Mouse (Mus musculus) stomach, embryonic 15.5 days (tissue): ENCODE measurements around the gene Rin2. TPM values are rescaled to one million over a fixed set of nuclear protein-coding genes. Genes with fewer than 3 reads are reported as not detected.

ENCODE experiments used
- ATAC-seq: fragments of 200-750 bp; cut with Nextera tagmentation; 2 replicates; pipeline ENCODE4 v1.8.0; 2017; ENCODE audit warnings: low read depth, moderate number of reproducible peaks, moderate TSS enrichment; ENCODE audit not compliant: insufficient read depth, low FRiP score
- H3K27ac ChIP-seq: fragments of 300-500 bp; sonication (generic); 2 replicates; pipeline ENCODE4 v1.5.1; 2015; ENCODE audit warnings: mild to moderate bottlenecking, inconsistent platforms
- H3K27me3 ChIP-seq: fragments of 300-500 bp; sonication (generic); replicated peaks from 2 replicates; pipeline ENCODE4 v1.6.1; 2015; ENCODE audit warnings: inconsistent platforms
- H3K36me3 ChIP-seq: fragments of 300-500 bp; sonication (generic); 2 replicates; pipeline ENCODE4 v1.6.1; 2015; ENCODE audit warnings: inconsistent platforms
- H3K4me1 ChIP-seq: fragments of 300-500 bp; sonication (generic); 2 replicates; pipeline ENCODE4 v1.6.1; 2015; ENCODE audit warnings: inconsistent platforms
- H3K4me2 ChIP-seq: fragments of 300-500 bp; sonication (generic); 2 replicates; pipeline ENCODE4 v1.6.1; 2015; ENCODE audit warnings: mild to moderate bottlenecking, inconsistent platforms
- H3K4me3 ChIP-seq: fragments of 300-500 bp; sonication (generic); replicated peaks from 2 replicates; pipeline ENCODE4 v1.5.1; 2015; ENCODE audit warnings: inconsistent platforms
- H3K9ac ChIP-seq: fragments of 300-500 bp; sonication (generic); 2 replicates; pipeline ENCODE4 v1.6.1; 2015; ENCODE audit warnings: inconsistent platforms
- H3K9me3 ChIP-seq: fragments of 300-500 bp; sonication (generic); 2 replicates; pipeline ENCODE4 v1.6.1; 2016; ENCODE audit warnings: inconsistent platforms
- WGBS: fragments of 180-500 bp; shearing (Covaris S2); methylation state at CpG from one replicate; pipeline ENCODE4 v1.1.7; 2015; 5-methylcytosine and 5-hydroxymethylcytosine counted together
- polyA plus RNA-seq: library from polyadenylated mRNA; unstranded; fragments of >200 nt; fragmentation: Nextera tagmentation; extraction: Ambion mirVana; gene quantifications from 2 replicates; pipeline ENCODE4 v1.2.1, GENCODE M21; 2015

Rin2 gene
- polyA plus RNA-seq, 1 experiment from 2014 or later = 32.8 TPM

GRCm38 (mm10) chr2:145742795-145743710, 68.0 kb downstream of the Rin2 start:
- Histone ChIP-seq H3K9ac (no peak overlapping the region), H3K36me3 (no peaks in the 10 kb centered on the region), H3K4me1 (no peaks in the 10 kb centered on the region), H3K4me2 (no peak overlapping the region), H3K9me3 (no peaks in the 10 kb centered on the region), H3K27me3 (no peaks in the 10 kb centered on the region), H3K4me3 (no peak overlapping the region), H3K27ac (no peak overlapping the region)
- no peak for ATAC-seq
- 55% methylated on average over 13 of the region's 13 CpGs for WGBS

DNA sequence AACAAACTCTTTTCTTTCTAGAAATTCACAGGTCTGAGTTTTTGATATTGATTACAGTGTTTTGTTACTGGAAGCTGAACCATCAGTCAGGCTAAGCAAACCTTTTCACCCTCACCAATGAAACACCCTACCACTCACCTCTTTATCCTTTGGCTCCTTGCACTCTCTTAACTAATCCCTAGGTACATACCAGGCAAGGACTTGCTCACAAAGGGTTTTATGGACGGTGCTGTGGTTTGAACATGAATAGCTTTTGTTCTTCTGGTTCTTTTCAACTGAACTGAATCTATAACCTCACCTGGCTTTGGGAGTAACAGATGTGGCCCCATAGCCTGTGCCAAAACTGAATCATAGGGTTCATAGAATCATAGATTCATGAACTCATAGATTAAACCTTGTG, 71.4 kb downstream of the Rin2 start:
- Histone ChIP-seq H3K4me3 (no peak overlapping the region), H3K9me3 (no peaks in the 10 kb centered on the region), H3K9ac (no peak overlapping the region), H3K4me2 (no peak overlapping the region), H3K27me3 (no peaks in the 10 kb centered on the region), H3K27ac (peak overlapping the region; percentile 51; the same call in 1 of the 2 replicates), H3K36me3 (no peaks in the 10 kb centered on the region), H3K4me1 (no peaks in the 10 kb centered on the region)
- no peak for ATAC-seq
- WGBS = 59% methylated on average over 1 of the region's 1 CpGs

GRCm38 (mm10) chr2:145749645-145750044, 74.6 kb downstream of the Rin2 start:
- Histone ChIP-seq H3K27me3 (no peaks in the 10 kb centered on the region), H3K9me3 (no peaks in the 10 kb centered on the region), H3K4me3 (no peak overlapping the region), H3K9ac (no peak overlapping the region), H3K4me2 (no peak overlapping the region), H3K27ac (no peak overlapping the region), H3K4me1 (no peaks in the 10 kb centered on the region), H3K36me3 (no peaks in the 10 kb centered on the region)
- ATAC-seq = no peak
- 61% methylated on average over 5 of the region's 5 CpGs for WGBS

GRCm38 (mm10) chr2:145752572-145752971, 77.6 kb downstream of the Rin2 start:
- Histone ChIP-seq H3K36me3 (no peaks in the 10 kb centered on the region), H3K4me3 (no peak overlapping the region), H3K4me1 (no peaks in the 10 kb centered on the region), H3K27ac (no peak overlapping the region), H3K4me2 (no peak overlapping the region), H3K27me3 (no peaks in the 10 kb centered on the region), H3K9me3 (no peaks in the 10 kb centered on the region), H3K9ac (no peak overlapping the region)
- 67% methylated on average over 6 of the region's 6 CpGs for WGBS
- no peak for ATAC-seq

DNA sequence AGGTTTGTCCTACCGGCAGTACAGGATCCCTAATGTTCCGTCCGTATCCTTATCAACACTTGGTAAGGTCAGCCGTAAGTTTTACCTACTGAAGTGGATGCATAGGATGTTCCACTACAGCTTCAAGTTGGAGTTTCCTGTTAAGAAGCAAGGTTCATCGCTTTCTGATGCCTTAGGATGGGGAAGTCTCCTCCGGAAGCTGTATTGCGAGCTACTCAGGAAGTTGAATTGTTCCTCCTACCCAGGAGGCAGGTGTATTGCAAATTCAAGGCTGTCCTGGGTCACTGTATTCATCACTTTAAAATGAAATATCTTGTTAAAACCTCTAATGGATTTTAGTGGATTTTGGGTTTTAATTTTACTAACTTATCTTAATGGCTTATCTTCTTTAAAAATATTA, 79.0 kb downstream of the Rin2 start:
- Histone ChIP-seq H3K4me1 (no peaks in the 10 kb centered on the region), H3K27me3 (no peaks in the 10 kb centered on the region), H3K36me3 (no peaks in the 10 kb centered on the region), H3K9me3 (no peaks in the 10 kb centered on the region), H3K4me3 (no peak overlapping the region), H3K27ac (no peak overlapping the region), H3K4me2 (no peak overlapping the region), H3K9ac (no peak overlapping the region)
- 73% methylated on average over 7 of the region's 7 CpGs for WGBS
- no peak for ATAC-seq

DNA sequence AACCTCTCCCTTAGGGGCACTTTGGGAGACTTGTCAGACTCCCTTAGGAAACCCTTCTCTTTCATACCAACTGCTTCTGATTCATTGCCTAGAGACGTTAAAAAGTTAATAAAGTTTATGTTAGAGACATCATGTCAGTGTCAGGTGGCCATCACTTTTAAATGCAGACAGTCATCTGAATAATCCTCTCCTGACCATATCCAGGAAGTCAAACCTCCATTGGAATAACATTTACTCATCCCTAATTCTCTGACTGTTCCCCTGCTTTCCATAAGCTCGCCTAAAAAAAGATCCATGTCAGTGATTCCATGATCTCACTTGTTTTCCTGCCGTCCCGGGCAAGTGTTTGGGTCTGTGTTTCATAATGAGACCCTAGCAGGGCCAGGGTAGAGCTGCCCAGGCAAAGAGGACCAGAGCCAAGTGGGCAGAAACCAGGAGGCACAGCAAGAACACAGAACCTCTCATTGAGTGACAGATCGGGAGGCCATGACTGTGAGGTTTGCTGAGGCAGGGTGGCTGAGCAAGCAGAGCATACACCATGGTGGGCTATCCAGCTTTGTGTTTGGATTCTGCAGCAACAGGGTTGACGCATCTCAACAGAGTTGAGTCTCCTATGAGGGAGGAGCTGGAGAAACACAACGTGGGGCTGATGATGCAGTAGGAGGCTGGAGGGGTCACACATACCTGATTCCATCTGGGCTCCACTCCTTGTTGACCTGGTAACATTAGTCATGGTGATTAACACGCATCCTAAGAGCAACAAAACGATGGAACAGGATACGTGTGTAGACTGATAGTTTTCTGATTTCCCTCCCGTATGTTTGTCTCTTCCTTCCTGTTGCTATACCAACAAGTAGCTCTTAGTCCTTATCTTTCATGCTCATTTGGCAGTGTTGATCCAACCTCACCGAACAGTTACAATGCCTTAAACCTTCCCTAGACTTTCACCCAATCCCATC, 81.1 kb downstream of the Rin2 start:
- no peak overlapping the region for H3K27ac ChIP-seq

DNA sequence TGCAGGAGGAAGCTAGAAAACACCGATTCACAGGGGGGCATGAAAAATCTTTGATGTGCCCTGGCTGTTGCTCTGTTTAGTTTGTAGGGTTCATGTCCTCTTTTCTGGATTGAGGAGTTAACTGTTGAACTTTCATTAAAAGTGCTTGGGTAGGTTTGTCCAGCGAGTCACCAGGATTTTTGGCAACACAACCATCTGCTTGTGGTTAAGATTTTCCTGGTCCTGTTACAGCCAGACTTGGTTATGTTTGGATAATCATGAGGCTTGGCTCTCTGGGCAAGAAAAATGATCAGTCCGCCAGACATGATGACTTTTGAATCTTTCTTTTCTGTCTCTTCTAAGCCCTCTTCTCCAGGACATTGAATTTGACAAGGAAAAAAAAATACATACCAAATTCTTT, 85.1 kb downstream of the Rin2 start:
- 50% methylated on average over 3 of the region's 3 CpGs for WGBS
- no peak for ATAC-seq
- Histone ChIP-seq H3K27ac (no peak overlapping the region), H3K4me2 (no peak overlapping the region), H3K36me3 (no peaks in the 10 kb centered on the region), H3K9me3 (no peaks in the 10 kb centered on the region), H3K9ac (no peak overlapping the region), H3K27me3 (no peaks in the 10 kb centered on the region), H3K4me1 (no peaks in the 10 kb centered on the region), H3K4me3 (no peak overlapping the region)

More for the DNA sequence above, 81.1 kb downstream of the Rin2 start:
- Histone ChIP-seq H3K36me3 (no peaks in the 10 kb centered on the region), H3K4me3 (no peak overlapping the region), H3K4me1 (no peaks in the 10 kb centered on the region), H3K9ac (no peak overlapping the region), H3K9me3 (no peaks in the 10 kb centered on the region), H3K27me3 (no peaks in the 10 kb centered on the region), H3K4me2 (no peak overlapping the region)
- 75% methylated on average over 12 of the region's 12 CpGs for WGBS
- ATAC-seq = no peak

DNA sequence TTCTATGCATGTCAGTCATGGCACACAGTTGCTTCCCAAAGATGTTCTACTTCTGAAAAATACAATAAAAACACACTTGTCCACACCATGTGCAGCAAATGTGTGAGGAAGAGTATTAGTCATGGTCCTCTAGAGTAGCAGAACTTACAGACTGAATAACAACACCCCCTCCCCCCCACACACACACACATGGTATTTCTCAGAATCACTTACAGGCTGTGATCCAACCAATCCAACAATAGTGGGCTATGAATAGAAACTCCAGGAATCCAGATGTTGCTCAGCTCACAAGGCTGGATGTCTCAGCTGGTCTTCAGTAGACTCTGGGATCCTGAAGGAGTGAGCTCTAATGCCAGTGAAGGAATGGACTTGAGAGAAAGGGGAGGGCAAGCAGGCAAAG, 86.4 kb downstream of the Rin2 start:
- no peaks in the 10 kb centered on the region for H3K4me1 ChIP-seq
- H3K4me2 ChIP-seq = no peak overlapping the region
- no peak overlapping the region for H3K9ac ChIP-seq
- no peak overlapping the region for H3K4me3 ChIP-seq
- H3K36me3 ChIP-seq = no peaks in the 10 kb centered on the region
- no peak overlapping the region for H3K27ac ChIP-seq
- no peak for ATAC-seq
- no peaks in the 10 kb centered on the region for H3K27me3 ChIP-seq
- no peaks in the 10 kb centered on the region for H3K9me3 ChIP-seq

GRCm38 (mm10) chr2:145769964-145770363, 94.9 kb downstream of the Rin2 start:
- Histone ChIP-seq H3K9ac (no peak overlapping the region), H3K4me2 (no peak overlapping the region), H3K9me3 (no peaks in the 10 kb centered on the region), H3K27ac (no peak overlapping the region), H3K36me3 (no peaks in the 10 kb centered on the region), H3K4me3 (no peak overlapping the region), H3K27me3 (no peaks in the 10 kb centered on the region), H3K4me1 (peaks cover 11% of the 10 kb centered on the region; the same call in 1 of the 2 replicates)
- 53% methylated on average over 10 of the region's 10 CpGs for WGBS
- no peak for ATAC-seq

DNA sequence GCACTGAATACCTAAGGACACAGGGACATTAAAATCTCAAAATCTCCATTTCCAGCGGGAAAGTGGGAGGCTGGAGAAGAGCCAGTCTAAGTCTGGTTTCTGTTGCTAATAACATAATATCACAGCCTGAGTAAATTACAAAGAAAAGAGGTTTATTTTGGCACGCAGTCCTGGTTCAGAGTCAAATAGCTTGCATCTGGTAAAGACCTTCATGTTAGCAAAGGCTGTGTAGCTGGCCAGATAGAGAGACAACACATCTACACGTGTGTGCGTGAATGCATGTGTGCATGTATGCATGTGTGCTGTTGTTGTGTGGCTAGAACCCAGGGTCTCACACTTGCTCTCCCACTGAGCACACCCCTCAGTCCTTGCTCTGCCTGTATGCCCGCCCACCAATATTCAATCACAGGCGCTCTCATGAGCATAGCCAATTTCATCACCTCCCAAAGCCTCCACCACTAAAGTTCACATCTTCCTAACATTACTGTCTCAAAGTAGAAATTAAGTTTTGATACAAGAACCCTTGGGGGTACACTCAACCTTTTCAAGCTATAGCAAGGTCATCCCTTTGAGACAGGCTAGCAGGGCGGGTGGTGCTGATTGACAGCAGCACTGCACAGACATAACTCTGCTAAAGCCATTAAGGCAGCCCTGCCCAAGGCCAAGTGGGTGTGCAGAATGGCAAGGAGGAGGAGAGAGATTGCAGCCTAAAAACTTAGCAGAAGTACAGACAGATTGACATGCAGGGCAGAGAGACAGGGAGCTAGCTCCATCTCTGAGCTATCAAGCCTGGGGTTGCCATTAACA, 95.9 kb downstream of the Rin2 start:
- WGBS = 64% methylated on average over 7 of the region's 7 CpGs
- H3K4me1 ChIP-seq = peaks cover 11% of the 10 kb centered on the region; the same call in 1 of the 2 replicates
- H3K36me3 ChIP-seq = no peaks in the 10 kb centered on the region
- H3K4me3 ChIP-seq = no peak overlapping the region
- peak overlapping the region; percentile 19; the same call in 1 of the 2 replicates for H3K27ac ChIP-seq
- no peaks in the 10 kb centered on the region for H3K27me3 ChIP-seq
- no peak overlapping the region for H3K9ac ChIP-seq
- H3K4me2 ChIP-seq = no peak overlapping the region
- ATAC-seq = no peak
- no peaks in the 10 kb centered on the region for H3K9me3 ChIP-seq

- Histone ChIP-seq H3K4me3 (no peak overlapping the region), H3K9me3 (no peaks in the 10 kb centered on the region), H3K27ac (no peak overlapping the region; the same call in 1 of the 2 replicates), H3K9ac (no peak overlapping the region), H3K4me1 (peaks cover 31% of the 10 kb centered on the region), H3K27me3 (no peaks in the 10 kb centered on the region), H3K36me3 (no peaks in the 10 kb centered on the region), H3K4me2 (no peak overlapping the region)
- no peak for ATAC-seq
- WGBS = 51% methylated on average over 6 of the region's 6 CpGs
Observed at GRCm38 (mm10) chr2:145783247-145783646, 108.2 kb downstream of the Rin2 start.
